Mouse (Mus musculus) olfactory bulb, adult 2 months (tissue): Measurements from ENCODE around the gene Plxdc2. TPM values are rescaled to one million over a fixed set of nuclear protein-coding genes. Genes with fewer than 3 reads are reported as not detected.

ENCODE experiments used
- H3K27ac ChIP-seq: fragments of 200-500 bp; 2 replicates; pipeline ENCODE4 v1.5.1; 2012; ENCODE audit warnings: low read depth, low read length; ENCODE audit not compliant: insufficient read depth
- H3K4me1 ChIP-seq: fragments of 200-500 bp; 2 replicates; pipeline ENCODE4 v1.6.1; 2012; ENCODE audit warnings: low read length; ENCODE audit not compliant: control insufficient read depth, insufficient read depth
- H3K4me3 ChIP-seq: fragments of 200-500 bp; 2 replicates; pipeline ENCODE4 v1.5.1; 2012; ENCODE audit warnings: mild to moderate bottlenecking, low read depth, low read length, moderate library complexity; ENCODE audit not compliant: insufficient read depth
- CTCF ChIP-seq: fragments of 200-500 bp; IDR thresholded peaks from 2 replicates; pipeline ENCODE4 v1.5.1; 2012; ENCODE audit warnings: low read depth, mild to moderate bottlenecking, low read length, moderate library complexity; ENCODE audit not compliant: insufficient read depth
- POLR2A ChIP-seq: fragments of 200-500 bp; IDR thresholded peaks from 2 replicates; pipeline ENCODE4 v1.6.1; 2012; ENCODE audit warnings: mild to moderate bottlenecking, low read depth, low read length, moderate library complexity; ENCODE audit not compliant: insufficient read depth
- WGBS: fragments of 180-500 bp; shearing (Covaris S2); methylation state at CpG from one replicate; pipeline ENCODE4 v1.1.7; 2018; 5-methylcytosine and 5-hydroxymethylcytosine counted together
- polyA plus RNA-seq: library from polyadenylated mRNA; stranded (reverse); fragments of >200 nt; gene quantifications from 2 replicates; pipeline ENCODE4 v1.2.4, GENCODE M21; 2012; ENCODE audit warnings: low replicate concordance; ENCODE audit not compliant: missing spikeins, insufficient read depth, insufficient read length

Plxdc2 gene
- polyA plus RNA-seq, 1 experiment: not detected

DNA sequence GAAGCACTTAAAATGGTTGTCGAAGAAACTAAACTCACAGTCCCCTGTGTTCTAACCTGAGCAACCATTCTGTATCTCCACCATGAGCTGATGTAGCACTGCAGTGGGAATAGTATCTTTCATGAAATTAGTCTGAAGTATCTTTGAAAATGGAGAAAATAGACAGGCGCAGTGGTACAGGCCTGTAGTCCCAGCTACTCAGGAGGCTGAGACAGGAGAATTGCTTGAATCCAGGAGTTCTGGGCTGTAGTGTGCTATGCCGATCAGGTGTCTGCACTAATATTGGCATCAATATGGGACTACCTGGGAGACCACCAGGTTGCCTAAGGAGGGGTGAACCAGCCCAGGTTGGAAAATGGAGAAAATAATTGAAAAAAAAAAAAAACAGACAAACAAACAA lies 326.8 kb downstream of the Plxdc2 start:
- 99% methylated on average over 3 of the region's 3 CpGs for WGBS
- TF ChIP-seq CTCF: no peak
- TF ChIP-seq POLR2A: no peak
- Histone ChIP-seq H3K4me1 (no peaks in the 10 kb centered on the region), H3K27ac (no peak overlapping the region), H3K4me3 (no peak overlapping the region)

DNA sequence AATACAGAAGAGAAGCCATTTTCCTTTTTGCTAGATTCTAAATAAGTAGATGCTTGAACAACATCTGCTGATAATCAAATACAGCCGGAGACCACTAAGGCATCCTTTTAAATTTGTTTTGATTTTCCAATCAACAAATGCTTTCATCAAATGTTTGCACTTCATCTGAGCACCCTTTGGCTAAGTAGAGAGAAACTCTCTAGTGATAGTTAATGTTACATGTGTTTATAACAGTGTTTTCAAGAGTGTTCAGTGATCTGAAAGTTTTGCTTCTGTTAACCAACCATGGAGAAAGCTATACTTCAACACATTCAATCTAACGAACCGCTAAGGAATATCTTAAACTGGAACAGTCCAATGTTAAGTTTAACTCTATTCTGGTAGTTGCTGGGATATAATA lies 327.6 kb downstream of the Plxdc2 start:
- Histone ChIP-seq H3K4me1 (no peaks in the 10 kb centered on the region), H3K4me3 (no peak overlapping the region), H3K27ac (no peak overlapping the region)
- 91% methylated on average over 3 of the region's 3 CpGs for WGBS
- TF ChIP-seq CTCF (no peak), POLR2A (no peak)

DNA sequence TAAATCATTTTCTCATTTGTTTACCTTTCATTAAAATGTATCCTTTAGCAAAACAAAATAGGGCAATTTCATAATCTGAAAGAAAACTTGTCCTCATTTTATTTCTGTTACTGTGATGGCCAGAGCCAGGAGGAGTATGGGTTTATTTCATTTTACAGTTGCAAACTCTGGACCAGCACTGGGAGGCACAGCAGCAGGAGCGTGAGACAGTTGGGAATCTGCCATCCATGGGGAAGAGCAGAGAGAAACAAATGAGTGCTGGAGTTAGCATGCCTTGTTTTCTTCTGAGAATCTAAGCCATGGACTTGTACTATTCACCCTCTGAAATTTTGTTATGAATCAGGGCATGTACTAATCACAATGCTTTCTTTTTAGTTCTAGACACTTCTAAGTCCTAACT lies 328.4 kb downstream of the Plxdc2 start:
- WGBS: 76% methylated on average over 1 of the region's 1 CpGs
- no peak overlapping the region for H3K4me3 ChIP-seq
- no peak for TF ChIP-seq CTCF
- TF ChIP-seq POLR2A: no peak

DNA sequence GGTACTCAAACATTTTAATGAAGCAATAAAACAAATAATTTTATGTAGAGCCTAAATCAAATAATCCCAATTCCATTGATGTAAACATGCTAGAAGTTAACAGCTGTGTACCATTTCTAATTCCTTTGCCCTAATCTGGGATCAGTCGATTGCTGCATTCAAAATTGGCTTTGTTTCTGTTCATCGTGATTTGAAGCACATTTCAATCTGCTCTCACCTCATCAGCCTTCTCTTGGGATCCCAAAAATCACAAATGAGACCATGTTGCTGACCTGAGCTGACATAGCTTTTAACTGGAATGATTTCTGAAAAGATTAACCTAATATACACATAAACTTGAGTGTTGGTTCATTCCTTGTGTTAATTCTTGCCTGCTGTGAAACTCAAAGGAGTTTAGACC lies 340.3 kb downstream of the Plxdc2 start:
- 80% methylated on average over 2 of the region's 2 CpGs for WGBS
- Histone ChIP-seq H3K4me1 (no peaks in the 10 kb centered on the region), H3K27ac (no peak overlapping the region), H3K4me3 (no peak overlapping the region)
- TF ChIP-seq CTCF: no peak
- TF ChIP-seq POLR2A: no peak

More for the DNA sequence above, 328.4 kb downstream of the Plxdc2 start:
- no peaks in the 10 kb centered on the region for H3K4me1 ChIP-seq
- H3K27ac ChIP-seq: no peak overlapping the region

DNA sequence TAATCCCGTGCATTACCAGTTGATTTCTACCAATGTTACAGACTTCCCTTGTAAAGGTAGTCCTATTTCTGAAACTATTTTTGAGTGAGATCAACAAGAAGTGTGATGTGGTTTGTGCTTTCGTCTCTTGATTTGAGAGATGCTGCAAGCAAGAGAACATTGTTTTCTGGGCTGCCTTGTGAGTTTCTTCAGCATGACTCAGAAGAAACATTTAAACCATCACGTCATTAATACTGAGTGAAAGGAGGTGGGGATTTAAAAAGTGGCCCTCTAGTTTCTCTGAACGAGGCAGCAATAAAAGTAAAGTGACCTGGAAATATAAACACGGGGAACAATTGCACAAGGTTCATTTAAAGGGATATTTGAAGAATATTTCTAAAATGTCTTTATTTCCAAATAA lies 341.1 kb downstream of the Plxdc2 start:
- TF ChIP-seq POLR2A: no peak
- WGBS: 68% methylated on average over 5 of the region's 5 CpGs
- H3K4me1 ChIP-seq: no peaks in the 10 kb centered on the region

DNA sequence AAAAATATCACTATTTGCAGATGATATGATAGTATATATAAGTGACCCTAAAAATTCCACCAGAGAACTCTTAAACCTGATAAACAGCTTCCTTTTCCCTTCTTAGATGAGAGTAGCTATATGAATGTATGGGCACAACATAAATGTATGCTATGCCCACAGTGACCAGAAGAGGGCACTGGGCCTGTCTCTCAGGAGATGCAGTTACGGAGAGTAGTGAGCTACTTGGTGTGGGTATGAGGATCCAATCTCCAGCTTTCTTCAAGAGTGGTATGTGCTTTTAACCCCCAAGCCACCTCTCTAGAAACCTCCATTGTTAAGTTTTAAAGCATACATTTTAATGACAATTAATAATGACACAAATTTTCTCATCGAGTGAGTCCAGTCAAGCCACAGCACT lies 350.1 kb downstream of the Plxdc2 start:
- Histone ChIP-seq H3K27ac (no peak overlapping the region), H3K4me1 (no peaks in the 10 kb centered on the region), H3K4me3 (no peak overlapping the region)
- 94% methylated on average over 2 of the region's 2 CpGs for WGBS
- TF ChIP-seq POLR2A (no peak), CTCF (no peak)

More for the DNA sequence above, 341.1 kb downstream of the Plxdc2 start:
- no peak overlapping the region for H3K4me3 ChIP-seq
- H3K27ac ChIP-seq: no peak overlapping the region

DNA sequence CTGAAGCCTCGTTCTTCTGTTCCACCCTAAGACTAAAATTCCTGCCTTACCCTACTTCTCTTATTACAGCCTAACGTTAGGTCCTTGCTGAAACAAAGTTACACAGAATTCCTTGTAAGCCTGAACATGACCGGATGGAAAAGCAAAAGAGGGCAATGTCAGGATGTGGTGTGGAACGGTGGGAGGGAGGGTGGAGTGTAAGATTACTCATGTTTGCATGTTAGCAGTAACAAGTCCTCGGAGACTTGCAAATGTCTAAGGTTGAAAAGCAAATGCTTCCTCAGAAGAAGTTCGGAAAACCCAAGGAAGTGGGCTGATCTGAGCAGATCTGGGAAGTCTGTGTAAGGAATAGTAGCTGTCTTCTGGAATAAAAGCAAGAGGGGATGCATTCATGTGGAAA lies 353.8 kb downstream of the Plxdc2 start:
- Histone ChIP-seq H3K4me3 (no peak overlapping the region), H3K4me1 (no peaks in the 10 kb centered on the region), H3K27ac (no peak overlapping the region)
- TF ChIP-seq POLR2A (no peak), CTCF (no peak)
- WGBS: 78% methylated on average over 6 of the region's 6 CpGs

DNA sequence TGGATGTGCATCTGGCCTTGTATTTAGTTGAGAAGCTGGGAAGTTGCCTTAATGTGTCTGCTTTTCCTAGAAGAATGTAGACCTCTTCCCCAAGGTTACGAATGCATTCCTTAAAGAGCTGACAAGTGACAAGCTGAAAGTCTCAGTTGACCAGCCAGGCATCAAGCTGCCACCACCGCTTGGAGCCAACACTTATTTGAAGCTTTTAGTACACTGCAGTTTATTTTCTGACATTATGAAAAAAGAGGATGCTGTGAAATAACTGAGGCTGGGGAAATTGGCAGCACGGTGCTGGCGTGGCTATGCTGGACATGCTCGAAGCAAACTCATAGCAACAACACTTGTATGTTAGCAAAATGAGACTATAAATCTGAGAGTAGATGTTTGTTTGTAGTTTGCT lies 374.9 kb downstream of the Plxdc2 start:
- Histone ChIP-seq H3K4me1 (no peaks in the 10 kb centered on the region), H3K27ac (no peak overlapping the region), H3K4me3 (no peak overlapping the region)
- TF ChIP-seq CTCF: no peak
- no peak for TF ChIP-seq POLR2A
- 78% methylated on average over 5 of the region's 5 CpGs for WGBS

DNA sequence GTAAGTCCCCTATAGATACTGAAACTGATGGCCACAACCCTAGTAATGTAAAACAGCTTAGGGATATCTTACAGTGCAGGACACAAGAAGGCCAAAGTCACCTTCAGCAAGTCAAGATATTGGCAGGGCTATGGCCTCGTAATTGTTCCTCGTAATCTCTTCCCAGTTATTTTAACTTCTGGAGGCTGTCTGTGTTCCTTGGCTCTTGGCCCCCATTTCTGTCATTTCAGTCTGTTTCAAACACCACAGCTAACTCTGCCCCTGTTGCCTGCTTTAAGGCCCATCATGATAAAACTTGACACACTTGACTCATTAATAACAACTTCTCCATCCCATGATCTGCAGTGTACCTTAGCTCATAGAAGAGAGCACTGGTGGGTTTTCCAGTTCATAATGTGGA lies 378.3 kb downstream of the Plxdc2 start:
- TF ChIP-seq CTCF: no peak
- TF ChIP-seq POLR2A: no peak
- H3K4me3 ChIP-seq: no peak overlapping the region
- peaks cover 4% of the 10 kb centered on the region; the same call in 1 of the 2 replicates for H3K4me1 ChIP-seq
- WGBS: 88% methylated on average over 2 of the region's 2 CpGs
- no peak overlapping the region for H3K27ac ChIP-seq

DNA sequence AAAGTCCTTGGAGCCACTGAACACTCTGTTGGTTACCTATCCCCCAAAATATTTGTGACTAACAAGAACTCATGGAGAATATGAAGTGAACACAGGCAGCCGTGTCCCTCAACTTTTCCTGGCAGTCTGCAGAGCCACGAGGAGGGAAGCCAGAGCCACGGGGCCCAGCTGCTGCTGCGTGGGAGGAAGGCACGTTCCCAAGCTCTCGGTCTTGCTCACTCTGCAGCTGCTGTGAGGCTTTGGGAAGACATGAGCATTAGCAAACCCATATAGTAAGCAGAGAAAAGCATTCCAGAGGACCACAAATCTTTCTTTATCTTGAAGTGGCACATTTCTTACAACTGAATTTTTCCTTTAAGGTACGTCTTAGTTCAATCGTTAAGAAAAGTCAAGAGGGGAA lies 382.1 kb downstream of the Plxdc2 start:
- TF ChIP-seq CTCF (no peak), POLR2A (no peak)
- no peak overlapping the region for H3K4me3 ChIP-seq
- no peak overlapping the region for H3K27ac ChIP-seq
- 19% methylated on average over 8 of the region's 8 CpGs for WGBS
- H3K4me1 ChIP-seq: peaks cover 4% of the 10 kb centered on the region; the same call in 1 of the 2 replicates
